Comparison of ENCODE assay signal across 8 mouse cellular contexts in the genomic region with DNA sequence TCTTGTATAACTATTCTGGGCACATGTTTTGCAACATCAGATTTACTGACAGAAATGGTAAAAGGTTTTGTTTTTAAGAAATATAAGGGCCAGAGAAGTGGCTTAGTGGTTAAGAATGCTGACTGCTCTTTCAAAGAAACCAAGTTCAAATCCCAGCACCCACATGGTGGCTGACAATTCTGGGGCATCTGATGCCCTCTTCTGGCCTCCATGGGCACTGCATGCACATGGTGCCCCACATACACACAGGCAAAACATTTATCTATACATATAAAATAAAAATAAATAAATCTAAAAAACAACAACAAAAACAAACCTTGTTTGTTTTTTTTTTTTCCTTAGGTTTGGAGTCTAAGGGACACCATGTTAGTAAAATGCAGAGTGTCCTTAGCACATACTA. TPM values are rescaled to one million over a fixed set of nuclear protein-coding genes. Genes with fewer than 3 reads are reported as not detected.
A peak's percentile ranks its signal among the peaks of the same experiment; 100 is the strongest.
DNase-seq lines count a peak whose midpoint lies in the region; ATAC-seq and TF ChIP-seq lines count a peak whose summit lies in the region.

No protein-coding gene starts in this region.

- peak; percentile 71 for TF ChIP-seq CTCF in lung, embryonic 14.5 days (IDR thresholded peaks at IDR 0.05; ENCODE audit: low read depth)

- H3K36me3 ChIP-seq in lung, embryonic 14.5 days (ENCODE audit: insufficient read depth): peaks cover 54% of the 10 kb centered on the region
- peaks cover 56% of the 10 kb centered on the region for H3K36me3 ChIP-seq in hindbrain, embryonic 13.5 days

- intact Hi-C loops in left cerebral cortex, postnatal 36 days (cut with DNase I): no loop called here

- no peak overlapping the region for H3K4me3 ChIP-seq in lung, embryonic 14.5 days (ENCODE audit: low read depth, low read length)
- H3K4me3 ChIP-seq in hindbrain, embryonic 13.5 days: no peak overlapping the region

- peak; percentile 34 for DNase-seq in embryo, embryonic 10 days (ENCODE audit: low spot score)
- no peak for DNase-seq in embryo, embryonic 11 days
- peak; percentile 57 for DNase-seq in lung, embryonic 14.5 days
- no peak for DNase-seq in lung, postnatal 25 days (ENCODE audit: low spot score)
- DNase-seq in c-Kit-negative CD71-positive TER-119-positive erythroid progenitor cells, embryonic 14.5 days (ENCODE audit: low read depth, low spot score): peak; percentile 13
- peak; percentile 28 to 67 for DNase-seq in spleen, postnatal 4 days (ENCODE audit: low spot score in 2 of 2)
- DNase-seq in left cerebral cortex, postnatal 36 days (ENCODE audit: low spot score in 2 of 2): no peak

- H3K27me3 ChIP-seq in lung, embryonic 14.5 days (ENCODE audit: insufficient read depth, low read length): no peaks in the 10 kb centered on the region
- H3K27me3 ChIP-seq in hindbrain, embryonic 13.5 days: no peaks in the 10 kb centered on the region

- no peak for ATAC-seq in lung, embryonic 14.5 days (ENCODE audit: insufficient read depth)
- ATAC-seq in hindbrain, embryonic 13.5 days (ENCODE audit: low FRiP score): no peak

- no peaks in the 10 kb centered on the region for H3K4me1 ChIP-seq in lung, embryonic 14.5 days (ENCODE audit: insufficient read depth)
- peaks cover 8% of the 10 kb centered on the region for H3K4me1 ChIP-seq in hindbrain, embryonic 13.5 days (replicated peaks)

- no peak overlapping the region for H3K4me2 ChIP-seq in lung, embryonic 14.5 days
- no peak overlapping the region for H3K4me2 ChIP-seq in hindbrain, embryonic 13.5 days

- H3K27ac ChIP-seq in lung, embryonic 14.5 days (ENCODE audit: low read depth): no peak overlapping the region
- H3K27ac ChIP-seq in hindbrain, embryonic 13.5 days: no peak overlapping the region

- H3K9me3 ChIP-seq in lung, embryonic 14.5 days (ENCODE audit: low read depth, low read length): no peaks in the 10 kb centered on the region; the same call in 1 of the 2 replicates
- no peaks in the 10 kb centered on the region for H3K9me3 ChIP-seq in hindbrain, embryonic 13.5 days

- no peak overlapping the region for H3K9ac ChIP-seq in lung, embryonic 14.5 days
- no peak overlapping the region for H3K9ac ChIP-seq in hindbrain, embryonic 13.5 days

RNA-seq across cellular contexts. Expression of gene Myh10, which starts 32.8 kb away (rescaled TPM):
- 168 and 179 TPM in 2 replicates for polyA plus RNA-seq in lung, embryonic 14.5 days (2014; fragmentation: Nextera tagmentation; extraction: Ambion mirVana)
- total RNA-seq in left cerebral cortex, postnatal 36 days (2021): 100 to 1,000 TPM; 198 to 218 TPM
- polyA plus RNA-seq in hindbrain, embryonic 13.5 days (2015; fragmentation: Nextera tagmentation; extraction: Ambion mirVana): 93.4 and 98.3 TPM in 2 replicates

Comparison
In these comparisons a context has a peak if more than half of its experiments do, and no peak if none do; other contexts are left out.
1. DNase-seq: peak in embryo, embryonic 10 days (single experiment), lung, embryonic 14.5 days (single experiment), c-Kit-negative CD71-positive TER-119-positive erythroid progenitor cells, embryonic 14.5 days (single experiment) and spleen, postnatal 4 days (2 of 2); none in embryo, embryonic 11 days (single experiment), lung, postnatal 25 days (single experiment) and left cerebral cortex, postnatal 36 days (0 of 2).